Mouse (Mus musculus) effector memory CD4-positive, alpha-beta T cell, adult 5 months (primary cell): ENCODE measurements around the gene Bola2. TPM values are rescaled to one million over a fixed set of nuclear protein-coding genes. Genes with fewer than 3 reads are reported as not detected.

ENCODE experiments used
- polyA plus RNA-seq: library from polyadenylated mRNA; unstranded; fragments of 100-300 nt; shearing (Covaris generic); gene quantifications from one replicate; pipeline ENCODE4 v1.2.1, GENCODE M21; 2017

The Bola2 gene
- polyA plus RNA-seq = 70.2 TPM

DNA sequence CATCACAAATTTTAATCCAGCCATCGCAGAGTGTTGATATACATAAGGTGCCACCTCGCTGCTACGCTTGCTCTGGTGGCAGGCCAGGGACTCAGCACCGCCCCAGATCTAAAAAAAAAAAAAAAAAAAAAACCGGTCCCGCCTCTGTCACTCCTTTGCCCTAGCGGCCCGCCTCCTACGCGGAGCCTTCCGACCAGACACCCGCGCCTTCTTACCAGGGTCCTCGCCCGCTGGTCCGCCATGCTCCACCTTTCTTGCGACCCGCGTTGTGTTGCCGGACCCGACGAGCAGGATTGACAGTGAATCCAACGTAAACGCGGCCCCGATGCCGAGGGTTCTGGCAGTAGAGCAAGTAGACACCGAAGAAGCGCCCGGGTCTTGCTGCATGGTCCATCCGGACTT lies at the start of gene Bola2:
Bola2 (plus strand) TSS at position 192 of the 402 bp plus-strand sequence.

DNA sequence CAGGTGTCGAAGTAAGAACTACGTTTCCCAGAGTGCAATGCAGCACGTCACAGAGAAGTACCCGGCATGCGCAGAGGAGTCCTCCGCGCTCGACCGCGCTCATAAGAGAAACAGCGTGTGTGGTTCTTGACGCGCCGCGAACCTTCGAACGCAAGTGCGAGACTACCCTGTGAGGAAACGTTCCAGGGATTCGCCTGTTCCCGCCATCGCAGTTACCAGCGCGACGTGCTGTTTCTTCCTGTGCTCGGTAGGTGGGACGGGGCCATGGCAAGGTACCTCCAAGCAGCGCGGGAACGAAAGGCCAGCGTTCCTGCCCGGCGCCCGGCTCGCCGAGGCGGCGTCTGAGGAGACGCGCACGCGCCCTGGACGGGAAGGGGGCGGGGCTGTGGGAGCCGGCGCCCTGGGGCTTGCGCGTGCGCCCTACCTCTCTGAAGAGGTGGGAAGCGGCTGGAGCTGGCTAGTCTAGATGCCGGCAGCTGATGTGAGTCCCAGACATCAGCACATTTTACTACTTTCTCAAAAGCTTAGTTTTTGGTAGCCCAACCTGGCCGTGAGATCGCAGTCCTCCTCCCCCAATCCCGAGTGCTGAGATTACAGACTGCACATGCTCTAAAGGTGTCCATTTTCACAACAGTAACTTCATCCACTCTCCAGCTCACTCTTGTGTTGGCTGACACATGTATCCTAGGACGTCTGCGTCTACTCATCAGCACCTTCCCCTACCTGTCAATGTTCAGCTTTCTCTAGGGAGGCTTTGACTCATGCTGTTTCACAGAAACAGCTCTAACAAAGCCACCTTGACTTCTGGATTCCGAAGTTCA lies 45.8 kb upstream of the Bola2 start, which contains the start of gene Sgf29:
Sgf29 (plus strand) TSS at position 79 of the 821 bp plus-strand sequence.

DNA sequence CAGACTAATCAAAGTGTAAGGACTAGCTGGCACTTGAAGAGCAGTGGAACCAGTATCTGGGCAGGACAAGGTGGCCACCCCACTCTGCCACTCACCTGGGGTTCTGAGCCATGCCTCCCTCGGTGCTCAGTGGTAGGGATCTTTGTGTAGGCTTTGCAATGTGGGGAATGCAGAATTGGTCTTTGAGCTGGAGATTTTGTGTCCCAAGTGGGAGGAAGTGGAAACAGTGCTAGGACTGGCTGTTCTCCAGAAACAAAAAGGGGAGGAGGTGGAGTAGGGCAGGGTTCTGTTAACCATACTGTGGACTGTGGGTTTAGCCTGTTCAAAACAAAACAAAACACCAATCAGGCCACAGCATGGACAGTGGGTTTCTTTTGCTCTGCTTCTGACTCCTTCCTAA lies 19.0 kb upstream of the Bola2 start, which contains the start of gene Sult1a1:
Sult1a1 (minus strand) TSS at position 226 of the 400 bp plus-strand sequence.

DNA sequence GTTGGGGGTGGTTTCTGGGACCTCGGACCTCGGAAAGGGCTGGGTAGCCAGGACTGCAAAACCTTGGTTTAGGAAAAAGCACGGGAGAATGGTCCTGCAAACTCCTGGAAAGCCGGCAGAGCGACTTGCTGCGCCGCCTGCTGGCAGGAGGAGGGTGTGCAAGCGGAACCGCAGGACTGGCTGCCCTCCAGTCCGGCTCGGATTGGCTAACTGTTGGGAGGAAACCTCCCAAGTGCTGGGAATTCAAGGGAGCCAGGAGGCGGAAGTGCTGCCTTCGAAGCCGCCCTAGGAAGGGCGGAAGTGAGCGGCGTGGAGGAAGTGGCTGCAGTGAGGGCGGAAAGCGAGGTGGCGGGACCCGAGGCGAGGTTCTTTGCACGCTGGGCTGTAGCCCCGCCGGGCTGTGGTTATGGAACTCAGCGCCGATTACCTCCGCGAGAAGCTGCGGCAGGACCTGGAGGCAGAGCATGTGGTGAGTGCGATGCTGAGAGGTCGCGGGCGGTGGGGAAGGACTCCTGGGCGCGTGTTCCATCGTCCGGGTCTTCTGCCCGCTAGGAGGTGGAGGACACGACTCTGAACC lies 518 bp downstream of the Bola2 start, which contains the start of gene Slx1b:
Slx1b (minus strand) TSS at position 154 of the 577 bp plus-strand sequence.

DNA sequence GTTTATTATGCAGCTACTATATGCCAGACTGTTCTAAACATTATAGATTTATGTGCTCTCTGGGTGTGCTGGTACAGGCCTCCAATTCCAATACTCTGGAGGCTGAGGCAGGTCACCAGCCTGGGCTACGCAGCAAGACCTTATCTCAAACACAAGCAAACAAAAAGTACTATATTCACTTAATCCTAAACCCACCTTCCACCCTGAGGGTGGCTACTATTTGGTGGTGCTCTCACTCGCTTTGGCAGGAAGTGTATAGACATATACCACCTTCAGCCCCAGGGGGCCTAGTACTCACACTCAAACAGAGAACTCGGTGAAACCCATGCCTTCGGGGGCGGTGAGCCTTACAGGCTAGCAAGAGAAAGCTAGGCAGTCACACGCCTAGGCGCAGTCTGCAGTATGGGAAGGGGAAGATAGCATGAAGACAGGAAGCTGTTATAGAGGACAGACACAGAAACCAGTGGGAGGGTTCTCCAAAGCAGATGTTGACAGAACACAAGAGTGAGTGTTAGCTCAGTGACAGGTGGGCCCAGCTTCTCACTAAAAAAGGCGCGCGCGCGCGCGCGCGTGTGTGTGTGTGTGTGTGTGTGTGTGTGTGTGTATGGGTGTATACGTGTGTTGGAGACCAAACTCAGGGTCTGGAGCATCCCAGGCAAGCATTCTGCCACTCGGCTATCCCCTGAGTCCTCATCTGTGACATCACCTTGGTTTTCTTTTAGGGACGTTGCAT lies 12.4 kb downstream of the Bola2 start, which contains the start of gene Coro1a:
Coro1a (minus strand) TSS at position 346 of the 733 bp plus-strand sequence.

Other genes starting within 250 kb of the Bola2 start
- gene Atp2a1, start 232.3 kb upstream of the Bola2 start, polyA plus RNA-seq = 0.39 TPM
- gene Sh2b1, start 220.0 kb upstream of the Bola2 start, polyA plus RNA-seq = 58.6 TPM
- 66.5 TPM for gene Tufm, start 208.0 kb upstream of the Bola2 start, polyA plus RNA-seq
- gene Atxn2l, start 192.0 kb upstream of the Bola2 start, polyA plus RNA-seq = 118 TPM
- gene Eif3c, start 129.0 kb upstream of the Bola2 start, polyA plus RNA-seq = 142 TPM
- 3.4 TPM for gene Apobr, start 110.5 kb upstream of the Bola2 start, polyA plus RNA-seq
- gene Cln3, start 109.6 kb upstream of the Bola2 start, polyA plus RNA-seq = 83.6 TPM
- gene Il27, start 100.5 kb upstream of the Bola2 start, polyA plus RNA-seq = not detected
- gene Nupr1, start 64.5 kb upstream of the Bola2 start, polyA plus RNA-seq = not detected
- 62.4 TPM for gene Sgf29, start 46.1 kb upstream of the Bola2 start, polyA plus RNA-seq
- gene Sult1a1, start 19.0 kb upstream of the Bola2 start, polyA plus RNA-seq = not detected
- gene Slx1b, start 383 bp downstream of the Bola2 start, polyA plus RNA-seq = 2.2 TPM
- gene Coro1a, start 12.4 kb downstream of the Bola2 start, polyA plus RNA-seq = 1,641 TPM
- gene Mapk3, start 64.2 kb downstream of the Bola2 start, polyA plus RNA-seq = 20.2 TPM
- not detected for gene Gdpd3, start 70.9 kb downstream of the Bola2 start, polyA plus RNA-seq
- 370 TPM for gene Ypel3, start 81.6 kb downstream of the Bola2 start, polyA plus RNA-seq
- 2.2 TPM for gene Tbx6, start 86.1 kb downstream of the Bola2 start, polyA plus RNA-seq
- 384 TPM for gene Ppp4c, start 97.1 kb downstream of the Bola2 start, polyA plus RNA-seq
- gene Fam57b, start 102.3 kb downstream of the Bola2 start, polyA plus RNA-seq = not detected
- not detected for gene 4930451I11Rik, start 136.2 kb downstream of the Bola2 start, polyA plus RNA-seq
- not detected for gene Doc2a, start 152.0 kb downstream of the Bola2 start, polyA plus RNA-seq
- gene Hirip3, start 166.6 kb downstream of the Bola2 start, polyA plus RNA-seq = 8.3 TPM
- gene Ino80e, start 167.0 kb downstream of the Bola2 start, polyA plus RNA-seq = 51.8 TPM
- 35.6 TPM for gene Taok2, start 189.3 kb downstream of the Bola2 start, polyA plus RNA-seq
- 28.4 TPM for gene Tmem219, start 227.5 kb downstream of the Bola2 start, polyA plus RNA-seq
- 41.2 TPM for gene Kctd13, start 233.5 kb downstream of the Bola2 start, polyA plus RNA-seq